ENCODE assay signal across 27 mouse cellular contexts in the genomic region with DNA sequence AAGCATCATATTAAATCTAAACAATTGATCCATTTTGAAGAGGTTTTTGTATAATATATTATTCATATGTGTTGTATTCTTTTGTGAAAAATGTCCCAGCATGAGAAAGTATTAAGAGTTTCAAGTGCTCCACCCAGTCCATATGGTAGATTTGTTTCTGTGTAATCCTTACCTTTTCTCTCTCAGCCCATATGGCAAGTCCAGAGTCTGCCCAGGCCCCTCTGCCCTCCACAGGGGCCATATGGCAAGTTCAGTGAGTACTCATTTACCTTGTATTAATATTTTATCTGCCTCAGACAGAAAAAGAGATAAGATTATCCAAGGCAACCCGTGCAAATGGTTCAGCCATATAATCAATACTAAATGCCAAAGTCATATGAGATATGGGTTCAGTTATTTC.
DNase-seq lines count a peak whose midpoint lies in the region; ATAC-seq and TF ChIP-seq lines count a peak whose summit lies in the region.
"Had no signal": no experiment of that assay in that cellular context is flagged by ENCODE, and none has a peak within 500 bp of the region (broad histone marks: within the 10 kb centered on the region; RNA-seq: fewer than 3 reads in every experiment).

No protein-coding gene starts in this region.

- H3K9ac ChIP-seq in forebrain, embryonic 12.5 days: no peak overlapping the region
- H3K9ac ChIP-seq in forebrain, embryonic 16.5 days (replicated peaks; ENCODE audit: low read depth, low read length): no peak overlapping the region
- no peak overlapping the region for H3K9ac ChIP-seq in midbrain, embryonic 12.5 days (replicated peaks)
- no peak overlapping the region for H3K9ac ChIP-seq in midbrain, postnatal 0 days (replicated peaks; ENCODE audit: low read length, poor library complexity, severe bottlenecking)
- H3K9ac ChIP-seq in hindbrain, embryonic 14.5 days: no peak overlapping the region
- H3K9ac ChIP-seq: embryonic facial prominence, embryonic 12.5 days; forebrain, embryonic 15.5 days; limb, embryonic 13.5 days; lung, embryonic 15.5 days; stomach, embryonic 15.5 days had no signal

- no peaks in the 10 kb centered on the region for H3K4me1 ChIP-seq in forebrain, embryonic 12.5 days
- no peaks in the 10 kb centered on the region for H3K4me1 ChIP-seq in forebrain, embryonic 16.5 days (replicated peaks; ENCODE audit: control insufficient read depth, insufficient read depth, low read length)
- no peaks in the 10 kb centered on the region for H3K4me1 ChIP-seq in midbrain, embryonic 12.5 days
- H3K4me1 ChIP-seq in midbrain, postnatal 0 days (ENCODE audit: insufficient read depth, low read length): no peaks in the 10 kb centered on the region
- H3K4me1 ChIP-seq in hindbrain, embryonic 14.5 days (replicated peaks; ENCODE audit: control insufficient read depth, insufficient read depth, low read length): no peaks in the 10 kb centered on the region
- H3K4me1 ChIP-seq: embryonic facial prominence, embryonic 12.5 days; limb, embryonic 13.5 days; lung, embryonic 15.5 days; megakaryocyte, embryonic 14.5 days; stomach, embryonic 15.5 days had no signal

- H3K4me2 ChIP-seq in forebrain, embryonic 12.5 days: no peak overlapping the region
- no peak overlapping the region for H3K4me2 ChIP-seq in forebrain, embryonic 16.5 days (ENCODE audit: low read length)
- no peak overlapping the region for H3K4me2 ChIP-seq in midbrain, embryonic 12.5 days (replicated peaks)
- no peak overlapping the region for H3K4me2 ChIP-seq in midbrain, postnatal 0 days (ENCODE audit: low read depth, low read length, poor library complexity, severe bottlenecking)
- H3K4me2 ChIP-seq in hindbrain, embryonic 14.5 days (replicated peaks): no peak overlapping the region
- H3K4me2 ChIP-seq: embryonic facial prominence, embryonic 12.5 days; forebrain, embryonic 15.5 days; heart, embryonic 11.5 days; limb, embryonic 13.5 days; liver, embryonic 11.5 days; lung, embryonic 15.5 days; stomach, embryonic 15.5 days had no signal

- H3K36me3 ChIP-seq in forebrain, embryonic 12.5 days (replicated peaks): no peaks in the 10 kb centered on the region
- H3K36me3 ChIP-seq in forebrain, embryonic 16.5 days (ENCODE audit: control insufficient read depth, insufficient read depth): no peaks in the 10 kb centered on the region
- H3K36me3 ChIP-seq in midbrain, embryonic 12.5 days: no peaks in the 10 kb centered on the region
- H3K36me3 ChIP-seq in midbrain, postnatal 0 days (ENCODE audit: insufficient read depth, low read length): no peaks in the 10 kb centered on the region
- no peaks in the 10 kb centered on the region for H3K36me3 ChIP-seq in hindbrain, embryonic 14.5 days (replicated peaks; ENCODE audit: control insufficient read depth, insufficient read depth)
- H3K36me3 ChIP-seq: embryonic facial prominence, embryonic 12.5 days; forebrain, embryonic 15.5 days; G1E; limb, embryonic 13.5 days; lung, embryonic 15.5 days; stomach, embryonic 15.5 days had no signal

- no peaks in the 10 kb centered on the region for H3K9me3 ChIP-seq in forebrain, embryonic 12.5 days
- H3K9me3 ChIP-seq in forebrain, embryonic 16.5 days (ENCODE audit: control insufficient read depth, low read length): no peaks in the 10 kb centered on the region
- no peaks in the 10 kb centered on the region for H3K9me3 ChIP-seq in midbrain, embryonic 12.5 days
- no peaks in the 10 kb centered on the region for H3K9me3 ChIP-seq in midbrain, postnatal 0 days (ENCODE audit: low read length)
- no peaks in the 10 kb centered on the region for H3K9me3 ChIP-seq in hindbrain, embryonic 14.5 days (ENCODE audit: control insufficient read depth, low read length)
- H3K9me3 ChIP-seq: embryonic facial prominence, embryonic 12.5 days; forebrain, embryonic 15.5 days; limb, embryonic 13.5 days; lung, embryonic 15.5 days; megakaryocyte, embryonic 14.5 days; stomach, embryonic 15.5 days had no signal

- TF ChIP-seq CTCF in midbrain, postnatal 0 days (IDR thresholded peaks at IDR 0.05): no peak

- no peak overlapping the region for H3K4me3 ChIP-seq in forebrain, embryonic 12.5 days (replicated peaks)
- no peak overlapping the region for H3K4me3 ChIP-seq in forebrain, embryonic 16.5 days (replicated peaks; ENCODE audit: low read length)
- no peak overlapping the region for H3K4me3 ChIP-seq in midbrain, embryonic 12.5 days
- H3K4me3 ChIP-seq in midbrain, postnatal 0 days (ENCODE audit: low read depth, low read length): no peak overlapping the region
- H3K4me3 ChIP-seq in hindbrain, embryonic 14.5 days (replicated peaks; ENCODE audit: low read length): no peak overlapping the region
- H3K4me3 ChIP-seq: embryonic facial prominence, embryonic 12.5 days; forebrain, embryonic 15.5 days; gastrocnemius, adult 2 months; limb, embryonic 13.5 days; lung, embryonic 15.5 days; megakaryocyte, embryonic 14.5 days; stomach, embryonic 15.5 days had no signal

- H3K27ac ChIP-seq in forebrain, embryonic 12.5 days: no peak overlapping the region
- no peak overlapping the region for H3K27ac ChIP-seq in forebrain, embryonic 16.5 days (ENCODE audit: low read length)
- H3K27ac ChIP-seq in midbrain, embryonic 12.5 days (replicated peaks): no peak overlapping the region
- no peak overlapping the region for H3K27ac ChIP-seq in midbrain, postnatal 0 days (ENCODE audit: low read depth, low read length)
- no peak overlapping the region for H3K27ac ChIP-seq in hindbrain, embryonic 14.5 days
- H3K27ac ChIP-seq: embryonic facial prominence, embryonic 12.5 days; forebrain, embryonic 15.5 days; gastrocnemius, adult 2 months; limb, embryonic 13.5 days; lung, embryonic 15.5 days; stomach, embryonic 15.5 days had no signal

- ATAC-seq in forebrain, embryonic 12.5 days (ENCODE audit: low FRiP score): 0 out of 2 replicates have a peak, but pooled peaks have one; percentile 51
- ATAC-seq in forebrain, embryonic 16.5 days: no peak
- ATAC-seq in midbrain, embryonic 12.5 days (ENCODE audit: low FRiP score, low read depth): peak; percentile 72; the same call in 1 of the 2 replicates
- no peak for ATAC-seq in midbrain, postnatal 0 days (ENCODE audit: low FRiP score)
- peak; percentile 40; the same call in 1 of the 2 replicates for ATAC-seq in hindbrain, embryonic 14.5 days (ENCODE audit: low FRiP score)
- ATAC-seq: forebrain, embryonic 15.5 days; intestine, postnatal 0 days had no signal

- 80% methylated on average over 1 of the region's 1 CpGs for WGBS in forebrain, embryonic 12.5 days
- 69% methylated on average over 1 of the region's 1 CpGs for WGBS in forebrain, embryonic 16.5 days
- 75% methylated on average over 1 of the region's 1 CpGs for WGBS in midbrain, embryonic 12.5 days
- 58% methylated on average over 1 of the region's 1 CpGs for WGBS in midbrain, postnatal 0 days
- WGBS in hindbrain, embryonic 14.5 days: 43% methylated on average over 1 of the region's 1 CpGs

- no peak for DNase-seq in midbrain, postnatal 0 days (ENCODE audit: low spot score)
- DNase-seq in hindbrain, embryonic 14.5 days (ENCODE audit: low spot score): no peak
- DNase-seq in retina, postnatal 1 day: peak; percentile 28
- DNase-seq in urinary bladder, postnatal 36 days (ENCODE audit: low spot score in 2 of 2): no peak
- DNase-seq: adrenal gland, adult 8-10 months; cerebellum, adult 9-10 months; embryo, embryonic 11 days; gastrocnemius, adult 2 months; gastrocnemius, postnatal 36 days; heart, adult 18-20 months; heart, postnatal 36 days; kidney, postnatal 14 days; lung, postnatal 4 days; right cerebral cortex, postnatal 25 days had no signal

- H3K27me3 ChIP-seq in forebrain, embryonic 12.5 days: no peaks in the 10 kb centered on the region
- no peaks in the 10 kb centered on the region; the same call in 1 of the 2 replicates for H3K27me3 ChIP-seq in forebrain, embryonic 16.5 days (replicated peaks; ENCODE audit: control insufficient read depth, insufficient read depth, low read length)
- no peaks in the 10 kb centered on the region for H3K27me3 ChIP-seq in midbrain, embryonic 12.5 days
- no peaks in the 10 kb centered on the region for H3K27me3 ChIP-seq in midbrain, postnatal 0 days (ENCODE audit: insufficient read depth, low read length)
- H3K27me3 ChIP-seq in hindbrain, embryonic 14.5 days (ENCODE audit: control insufficient read depth, insufficient read depth, low read length): no peaks in the 10 kb centered on the region
- H3K27me3 ChIP-seq: embryonic facial prominence, embryonic 12.5 days; forebrain, embryonic 15.5 days; limb, embryonic 13.5 days; lung, embryonic 15.5 days; megakaryocyte, embryonic 14.5 days; stomach, embryonic 15.5 days had no signal

Comparison
In these comparisons a context has a peak if more than half of its experiments do, and no peak if none do; other contexts are left out.
1. ATAC-seq: peak in forebrain, embryonic 12.5 days (single experiment), midbrain, embryonic 12.5 days (single experiment) and hindbrain, embryonic 14.5 days (single experiment); none in forebrain, embryonic 16.5 days (single experiment) and midbrain, postnatal 0 days (single experiment).